Mouse (Mus musculus): Measurements from ENCODE around the gene Syna.

DNA sequence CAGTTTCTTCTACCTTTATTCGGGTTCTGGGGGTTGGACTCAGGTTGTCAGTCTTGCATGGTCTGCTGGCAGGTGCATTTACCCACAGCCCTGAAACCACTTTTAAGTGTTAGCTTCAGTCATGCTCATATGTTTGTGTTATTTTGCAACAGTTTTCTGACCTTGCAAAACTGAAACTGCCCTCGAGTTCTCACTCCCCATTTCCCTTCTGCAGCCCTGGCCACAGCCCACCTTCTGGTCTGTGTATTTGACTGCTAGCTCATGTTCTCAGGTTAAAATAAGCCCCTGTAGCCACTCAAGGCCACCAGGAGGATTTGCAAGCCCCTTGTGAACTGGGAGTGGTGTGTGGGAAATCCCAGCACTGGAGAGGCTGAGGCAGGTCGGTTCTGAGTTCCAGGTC, 29.9 kb upstream of the Syna start:
- TF ChIP-seq CTCF (IDR thresholded peaks at IDR 0.05; ENCODE audit: low read depth, low read length) (no peak), POLR2A (IDR thresholded peaks at IDR 0.05; ENCODE audit: borderline replicate concordance, low read depth, low read length) (no peak)

Measured in bone marrow macrophage, adult 2 months (primary cell).